Mouse (Mus musculus) layer of hippocampus, postnatal 25 days (tissue): ENCODE results near the gene Sco1. TPM values are rescaled to one million over a fixed set of nuclear protein-coding genes. Genes with fewer than 3 reads are reported as not detected.

Source experiments
- DNase-seq, 2 experiments: peaks; one replicate each; pipeline ENCODE4 v3.0.0; 2022; ENCODE audit warnings: mixed read lengths in 2 of 2, low spot score in 1 of 2; ENCODE audit errors: extremely low spot score in 1 of 2
- microRNA-seq, 2 experiments: library from miRNA; unstranded; fragments of <30 nt; microRNA quantifications; one replicate each; pipeline ENCODE4 v1.2.0; 2021
- total RNA-seq, 2 experiments: library from RNA; stranded (reverse); gene quantifications; 2 replicates each; pipeline ENCODE4 v1.2.3; 2021

The Sco1 gene
- total RNA-seq, 2 experiments from 2014 or later = 8.3 to 9.5 TPM

- peak; percentile 77 to 95 for DNase-seq
Measured at GRCm38 (mm10) chr11:67112851-67113202, 60.4 kb downstream of the Sco1 start.

DNA sequence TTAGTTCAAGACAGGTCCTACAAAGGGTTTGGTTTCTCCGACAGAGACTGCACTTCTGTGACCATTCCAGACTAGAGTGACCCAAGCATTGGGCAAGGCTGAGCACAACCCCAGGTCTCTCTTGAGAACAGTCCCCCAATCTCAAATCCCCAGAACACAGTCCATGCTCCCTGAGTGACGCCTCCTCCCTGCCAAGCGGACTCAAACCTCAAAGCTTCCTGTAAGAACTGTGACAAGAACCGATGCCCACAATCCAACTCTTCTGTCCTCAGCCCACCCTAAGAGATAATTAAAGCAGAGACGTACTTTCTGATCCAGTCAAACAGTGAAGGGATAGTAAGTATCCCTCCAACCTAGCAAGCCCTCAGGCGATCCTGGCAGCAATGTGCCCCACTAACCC, 60.9 kb downstream of the Sco1 start:
- DNase-seq = no peak

DNA sequence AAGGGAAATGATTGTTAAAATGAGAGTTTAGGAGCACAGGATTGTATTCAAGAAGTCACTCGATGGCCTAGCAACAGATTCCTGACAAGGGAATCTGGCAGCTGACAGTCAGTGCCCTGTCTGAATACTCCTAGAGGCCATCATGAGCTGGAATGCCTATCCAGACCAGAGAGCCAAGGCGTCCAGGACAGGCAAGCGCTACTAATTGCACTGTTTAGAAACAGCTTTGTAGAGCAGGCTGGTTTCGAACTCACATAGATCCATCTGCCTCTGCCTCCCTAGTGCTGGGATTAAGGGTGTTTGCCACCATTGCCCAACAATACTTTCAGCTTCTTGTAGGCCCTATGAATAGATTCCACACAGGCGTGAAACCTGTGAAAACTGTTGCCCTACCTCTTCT, 61.8 kb downstream of the Sco1 start:
- no peak for DNase-seq

GRCm38 (mm10) chr11:67114901-67115300, 62.4 kb downstream of the Sco1 start:
- no peak for DNase-seq

Small RNAs within 50 kb of the gene (microRNA-seq; reads per million reads assigned to microRNA genes)
- gene Mir6923 = 0 reads per million in 2 experiments

Other genes starting within 250 kb of the Sco1 start
- gene Pirt, start 140.7 kb upstream of the Sco1 start, total RNA-seq = 1 to 10 TPM; 1.4 to 1.9 TPM
- not detected for gene Tmem238l, start 96.0 kb upstream of the Sco1 start, total RNA-seq
- under 1 TPM; 0.52 to 0.66 TPM for gene Tmem220, start 27.5 kb upstream of the Sco1 start, total RNA-seq
- 10 to 100 TPM; 20.9 to 29.2 TPM for gene Adprm, start 76 bp upstream of the Sco1 start, total RNA-seq
- under 1 TPM; 0.59 to 0.66 TPM for gene Myh3, start 25.6 kb downstream of the Sco1 start, total RNA-seq
- gene Myh2, start 118.4 kb downstream of the Sco1 start, total RNA-seq = under 1 TPM; 0.16 to 0.17 TPM
- under 1 TPM; 0.07 to 0.12 TPM for gene Myh1, start 147.4 kb downstream of the Sco1 start, total RNA-seq
- under 1 TPM; 0.10 to 0.28 TPM for gene Myh4, start 185.4 kb downstream of the Sco1 start, total RNA-seq
- gene Myh8, start 224.5 kb downstream of the Sco1 start, total RNA-seq = 1 to 10 TPM; 1.3 to 1.4 TPM